Mouse (Mus musculus) 3134 (cell line): ENCODE measurements around the gene Prkn.

Experiments
- DNase-seq: peaks from one replicate; pipeline ENCODE4 v3.0.0-alpha.2; 2011; ENCODE audit warnings: low spot score; ENCODE audit not compliant: insufficient read length; ENCODE audit errors: extremely low read depth

The Prkn gene

DNA sequence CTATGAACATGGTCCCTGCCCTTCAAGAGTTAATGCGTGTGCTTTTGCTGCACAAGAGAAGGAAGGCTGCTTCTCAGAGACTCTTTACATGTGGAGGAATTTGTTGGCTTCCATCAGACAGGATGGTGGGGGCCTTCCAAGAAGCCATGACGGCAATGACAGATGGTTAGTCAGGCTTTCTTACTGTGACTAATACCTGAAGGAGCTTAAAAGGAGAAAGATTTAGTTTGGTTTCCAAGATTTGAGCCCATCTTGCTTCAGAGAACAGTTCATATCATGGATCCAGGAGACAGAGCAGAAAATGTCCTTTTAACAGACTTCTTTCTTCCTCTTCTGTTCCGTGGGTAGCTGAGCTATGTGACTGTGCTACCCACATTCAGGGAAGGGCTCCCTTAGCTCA, 666.9 kb downstream of the Prkn start:
- no peak for DNase-seq

DNA sequence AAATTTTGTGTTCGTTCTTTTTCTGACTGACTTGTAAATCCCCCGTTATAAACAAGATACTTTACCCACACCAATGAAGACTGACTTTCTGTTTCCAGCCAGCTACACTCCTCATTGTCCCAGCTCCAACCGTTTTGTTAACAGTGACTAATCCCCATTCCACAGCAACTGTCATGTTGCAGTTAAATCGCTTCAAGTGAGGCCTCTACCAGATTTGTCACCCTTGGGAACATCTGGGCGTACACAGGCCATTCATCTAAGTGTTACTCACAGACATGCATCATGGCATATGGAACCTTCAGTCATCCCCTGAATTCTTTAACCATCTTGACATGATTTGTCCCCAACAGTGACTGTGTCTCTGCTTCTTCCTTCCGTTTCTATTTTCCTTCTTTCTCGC, 669.9 kb downstream of the Prkn start:
- no peak for DNase-seq

DNA sequence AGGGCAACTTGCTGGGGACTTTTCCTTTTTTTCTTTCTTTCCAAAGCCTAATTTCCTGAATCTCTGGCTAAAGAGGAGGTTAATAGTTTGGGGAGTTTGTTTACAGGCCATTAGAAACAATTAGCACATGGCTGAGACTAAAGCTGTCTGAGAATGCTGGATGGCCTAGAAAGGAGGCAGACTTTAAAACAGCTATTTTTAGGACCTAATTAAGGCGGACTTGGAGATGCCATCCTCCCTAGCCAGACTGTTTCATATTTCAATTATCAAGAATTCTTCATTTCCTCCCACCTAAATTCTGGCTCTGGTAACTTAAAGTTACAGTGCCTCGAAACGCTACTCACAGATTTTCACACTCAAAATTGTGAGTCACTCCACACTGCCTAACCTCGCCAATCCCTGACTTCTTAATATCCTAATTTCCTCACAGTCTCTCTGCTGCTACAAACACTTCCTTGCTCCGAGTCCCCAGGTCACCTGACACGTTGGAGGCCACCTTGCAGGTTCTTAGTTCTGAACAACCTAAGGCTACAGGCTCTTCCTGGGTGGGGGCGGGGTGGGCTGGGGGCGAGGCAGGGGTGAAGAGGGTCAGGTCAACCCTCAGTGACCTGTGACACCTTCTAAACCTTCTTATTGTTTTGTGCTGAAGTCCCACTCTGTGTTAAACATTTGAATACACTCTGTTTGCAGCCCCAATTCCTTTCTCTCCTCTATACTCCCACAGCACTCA, 674.0 kb downstream of the Prkn start:
- no peak for DNase-seq

DNA sequence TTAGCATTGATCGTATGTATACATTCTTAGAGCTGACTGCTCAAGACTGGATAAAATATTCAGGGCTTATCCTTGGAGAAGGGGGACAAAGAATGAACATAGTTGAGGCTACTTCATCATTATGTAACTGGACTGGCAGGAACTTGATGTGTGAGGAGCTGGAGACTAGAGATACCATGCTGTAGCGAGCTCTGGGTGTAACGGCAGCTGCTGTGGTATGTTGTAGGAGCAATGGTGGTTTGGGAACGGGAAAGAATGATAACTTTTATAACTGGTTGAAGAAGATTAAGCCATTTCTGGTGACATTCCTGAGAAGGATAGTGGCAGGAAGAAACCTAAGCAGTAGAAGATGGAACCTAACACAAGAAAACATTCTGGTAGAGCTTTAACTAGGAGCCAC, 675.4 kb downstream of the Prkn start:
- no peak for DNase-seq

- DNase-seq, result no peak
Measured at GRCm38 (mm10) chr17:11516165-11516564, 676.0 kb downstream of the Prkn start.

DNA sequence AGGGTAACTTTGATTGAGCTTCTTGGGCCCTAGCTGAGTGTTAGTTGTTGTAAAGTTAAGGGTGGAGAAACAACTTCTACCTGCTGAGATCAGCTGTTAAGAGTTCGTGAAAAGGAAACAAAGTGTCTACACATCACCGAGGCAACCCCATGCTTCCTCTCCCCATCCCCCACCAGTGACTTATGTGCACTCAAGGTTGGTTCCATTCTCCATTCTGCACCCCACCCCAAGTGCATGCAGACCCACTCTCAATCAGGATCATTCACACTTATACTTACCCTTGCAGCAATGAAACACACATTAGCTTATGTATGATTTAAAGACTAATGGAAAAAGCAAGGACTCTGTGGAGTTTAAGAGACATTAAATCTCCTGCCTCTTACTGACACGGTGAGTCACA, 691.9 kb downstream of the Prkn start:
- DNase-seq, result no peak

DNA sequence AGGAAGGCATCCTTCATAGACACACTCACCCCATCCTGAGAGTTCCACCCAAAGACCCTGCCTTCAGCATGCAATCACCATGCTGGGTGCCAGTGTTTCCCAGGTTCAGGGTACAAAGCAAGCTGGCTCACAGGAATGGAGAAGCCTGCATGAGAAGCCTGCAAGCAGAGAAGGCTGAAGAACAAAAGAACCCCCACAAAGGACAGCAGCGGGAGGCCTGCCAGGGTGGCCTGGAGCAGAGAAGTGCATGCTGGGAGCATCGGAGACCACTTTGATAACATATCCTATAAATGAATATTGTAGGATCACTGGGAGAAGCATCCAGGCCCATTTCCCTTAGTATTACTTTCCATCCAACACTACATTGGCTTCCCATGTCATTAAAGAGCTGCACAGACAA, 692.6 kb downstream of the Prkn start:
- DNase-seq, result no peak

- no peak for DNase-seq
Measured at GRCm38 (mm10) chr17:11533835-11534234, 693.7 kb downstream of the Prkn start.

- DNase-seq, result no peak
Measured at GRCm38 (mm10) chr17:11538826-11539225, 698.6 kb downstream of the Prkn start.

DNA sequence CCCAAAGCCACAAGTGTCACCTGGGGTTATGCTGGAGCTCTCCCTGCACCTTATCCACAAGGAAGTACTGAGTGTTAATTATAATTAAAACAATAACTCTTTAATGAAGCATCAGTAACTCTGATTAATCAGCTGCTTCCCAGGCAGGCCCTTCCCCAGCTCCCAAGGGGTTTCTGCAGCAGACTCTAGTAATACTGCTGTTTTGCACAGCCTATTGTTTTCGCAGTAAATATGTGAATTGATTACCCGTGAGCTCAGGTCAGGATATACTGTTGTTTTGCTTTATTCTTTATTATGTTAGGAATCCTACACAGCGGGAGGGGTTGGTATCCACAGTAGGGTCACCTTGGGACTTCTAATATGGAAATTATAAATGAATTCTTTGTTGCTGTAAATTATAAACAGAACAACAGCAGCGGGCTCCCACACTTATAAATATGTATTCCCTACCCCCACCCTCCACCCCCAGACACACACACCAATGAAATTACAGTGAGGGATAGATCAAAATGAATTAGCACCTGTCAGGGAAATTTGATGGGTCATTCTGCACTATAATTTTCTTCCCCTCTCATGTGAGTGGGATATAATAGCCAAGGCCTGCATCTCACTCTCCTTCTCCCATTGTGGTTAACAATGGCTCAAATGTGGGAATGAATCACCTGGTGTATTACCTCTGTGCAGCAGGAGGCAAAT, 701.9 kb downstream of the Prkn start:
- no peak for DNase-seq

DNA sequence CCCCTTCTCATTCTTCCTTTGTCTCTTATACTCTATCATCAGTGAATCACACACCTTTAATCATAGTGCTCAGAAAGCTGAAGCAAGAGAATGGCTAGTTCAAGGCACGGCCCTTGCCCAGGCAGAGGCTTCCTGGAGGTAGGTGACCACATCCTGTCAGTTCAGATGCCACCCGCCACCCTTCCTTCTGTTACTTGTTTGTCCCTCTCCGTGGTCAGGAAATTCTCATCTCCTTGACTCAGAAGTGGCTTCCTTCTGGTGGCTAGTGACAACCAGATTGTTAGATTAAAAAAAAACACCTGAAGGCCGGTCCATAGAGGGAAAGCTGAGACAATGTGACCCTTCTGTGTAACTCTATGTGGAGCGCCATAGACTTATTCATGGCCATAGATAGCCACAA, 710.4 kb downstream of the Prkn start:
- no peak for DNase-seq

GRCm38 (mm10) chr17:11565681-11566080, 725.5 kb downstream of the Prkn start:
- no peak for DNase-seq

DNA sequence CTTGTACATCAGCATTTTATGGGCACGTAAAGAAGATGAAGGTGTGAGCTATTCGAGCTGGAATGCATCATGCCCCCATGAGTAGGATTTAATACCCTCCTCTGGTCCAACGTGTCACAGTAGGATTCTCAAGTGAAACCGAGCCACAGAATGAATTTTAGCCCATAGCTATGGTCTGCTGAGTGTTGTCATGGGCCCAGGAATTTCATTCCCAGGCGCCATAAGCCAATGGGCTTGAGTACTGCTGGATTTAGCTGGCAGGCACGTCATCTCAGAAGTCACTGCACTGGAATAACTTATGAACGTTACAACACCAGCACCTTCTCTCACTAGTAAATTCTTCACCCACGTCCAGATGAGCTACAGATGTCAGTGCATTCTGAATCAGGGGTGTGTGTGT, 730.2 kb downstream of the Prkn start:
- no peak for DNase-seq

DNA sequence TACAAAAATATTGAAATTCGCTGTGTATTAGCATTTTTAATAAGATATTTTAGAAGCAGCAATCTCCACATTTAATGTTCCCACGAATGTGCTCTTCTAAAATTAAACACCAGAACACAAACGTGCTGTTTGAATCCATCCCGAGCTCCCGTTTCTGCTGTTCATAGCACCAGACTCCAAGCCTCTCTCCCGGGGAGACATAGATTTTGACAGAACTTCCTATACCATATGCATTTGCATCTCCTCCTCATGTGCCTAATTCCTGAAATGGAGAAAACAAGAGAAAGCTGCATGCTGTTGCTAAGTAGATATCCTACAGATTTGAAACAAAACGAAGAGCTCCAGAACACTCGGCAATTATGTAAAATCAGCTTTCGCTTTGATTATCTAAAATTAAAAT, 733.5 kb downstream of the Prkn start:
- DNase-seq, result no peak

DNA sequence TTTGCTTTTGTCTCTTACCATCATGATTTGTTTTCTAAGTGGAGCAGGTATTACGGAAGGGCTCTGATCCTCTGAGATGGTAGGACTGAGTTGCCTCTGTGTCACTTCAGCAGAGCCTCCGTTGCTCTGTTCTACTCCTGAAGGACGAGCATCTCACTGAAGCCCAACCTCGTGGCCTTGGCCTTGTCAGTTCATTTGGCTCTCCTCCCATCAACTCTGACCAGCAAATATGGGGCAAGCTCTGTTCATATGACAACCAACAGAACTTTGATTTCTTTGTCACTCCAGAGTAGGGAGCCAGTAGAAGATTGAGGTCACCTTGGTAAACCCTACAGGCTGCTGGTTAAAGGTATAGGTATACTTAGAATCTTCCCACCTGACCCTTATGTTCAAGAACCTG, 745.3 kb downstream of the Prkn start:
- DNase-seq, result no peak

- no peak for DNase-seq
Measured at GRCm38 (mm10) chr17:11607931-11608330, 767.7 kb downstream of the Prkn start.

DNA sequence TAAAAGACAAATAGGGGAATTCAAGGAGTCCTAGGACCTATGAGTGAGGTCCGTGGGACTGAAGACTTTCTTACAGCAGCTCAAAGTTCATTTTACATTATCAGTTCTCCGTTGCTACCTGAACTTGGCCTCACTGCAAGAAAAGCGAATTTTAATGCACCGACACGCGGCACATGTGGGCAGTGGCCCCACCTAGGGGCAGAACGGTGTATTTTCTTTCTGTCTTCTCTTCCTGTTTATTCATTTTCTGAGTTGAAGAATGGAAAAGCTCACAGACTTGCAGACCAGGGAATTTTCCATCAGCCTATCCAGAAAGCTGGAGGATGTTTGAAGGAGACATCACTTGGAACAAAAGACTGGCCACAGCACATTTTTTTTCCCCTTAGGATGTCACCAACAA, 771.3 kb downstream of the Prkn start:
- DNase-seq, result peak; percentile 18

GRCm38 (mm10) chr17:11612801-11613531, 772.8 kb downstream of the Prkn start:
- no peak for DNase-seq

GRCm38 (mm10) chr17:11617552-11617951, 777.4 kb downstream of the Prkn start:
- DNase-seq, result no peak

DNA sequence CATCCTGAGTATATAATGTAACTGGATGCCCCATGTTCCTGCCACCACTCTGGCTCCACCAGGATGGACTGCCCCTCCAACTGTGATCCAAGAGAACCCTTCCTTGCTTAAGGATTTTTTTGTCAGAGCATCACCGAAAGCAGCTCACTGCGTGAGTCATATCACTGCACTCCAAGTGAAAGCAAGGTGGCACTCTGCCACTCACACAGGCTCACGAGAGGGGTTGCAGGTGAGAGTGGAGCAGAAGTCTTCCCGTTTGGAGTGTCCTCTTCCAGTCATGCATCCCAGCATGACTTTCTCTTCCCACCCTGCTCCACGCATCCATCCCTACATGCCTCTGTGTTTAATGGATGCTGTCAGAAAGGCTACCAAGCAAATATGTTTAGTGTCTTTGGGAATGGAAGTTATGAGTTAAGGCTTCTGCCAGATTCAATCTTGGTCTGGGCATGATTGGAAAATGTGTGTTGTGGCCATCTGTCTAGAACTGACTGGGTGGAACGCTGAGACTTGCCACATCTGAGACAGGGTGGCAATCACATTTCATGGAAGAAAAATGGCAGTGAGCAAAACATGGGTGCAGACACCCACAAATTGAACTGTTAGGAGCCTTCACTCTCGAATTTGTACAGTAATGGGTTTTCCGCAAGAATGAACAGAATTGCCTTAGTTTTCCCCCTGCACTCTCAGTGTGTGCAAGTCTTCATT, 778.9 kb downstream of the Prkn start:
- DNase-seq, result no peak

- DNase-seq, result no peak
Measured at GRCm38 (mm10) chr17:11620770-11621169, 780.6 kb downstream of the Prkn start.
